Mouse (Mus musculus): ENCODE results near the gene Zmynd8.

The Zmynd8 gene

GRCm38 (mm10) chr2:165896171-165896570 lies 2.6 kb downstream of the Zmynd8 start:
- no peak for DNase-seq

- DNase-seq, result no peak
Observed at GRCm38 (mm10) chr2:165895687-165896086, 3.1 kb downstream of the Zmynd8 start.

GRCm38 (mm10) chr2:165894533-165894932 lies 4.3 kb downstream of the Zmynd8 start:
- DNase-seq, result no peak

GRCm38 (mm10) chr2:165893232-165893631 lies 5.6 kb downstream of the Zmynd8 start:
- DNase-seq, result no peak

GRCm38 (mm10) chr2:165892626-165893025 lies 6.2 kb downstream of the Zmynd8 start:
- DNase-seq, result no peak

GRCm38 (mm10) chr2:165890401-165890800 lies 8.4 kb downstream of the Zmynd8 start:
- DNase-seq, result no peak

GRCm38 (mm10) chr2:165889874-165890273 lies 8.9 kb downstream of the Zmynd8 start:
- DNase-seq, result no peak

- no peak for DNase-seq
Observed at GRCm38 (mm10) chr2:165889266-165889665, 9.6 kb downstream of the Zmynd8 start.

- DNase-seq, result no peak
Observed at GRCm38 (mm10) chr2:165888813-165889221, 10.0 kb downstream of the Zmynd8 start.

- DNase-seq, result peak; percentile 82
Observed at GRCm38 (mm10) chr2:165888396-165888795, 10.4 kb downstream of the Zmynd8 start.

GRCm38 (mm10) chr2:165886857-165887628 lies 11.8 kb downstream of the Zmynd8 start:
- no peak for DNase-seq

GRCm38 (mm10) chr2:165886482-165886856 lies 12.3 kb downstream of the Zmynd8 start:
- peak; percentile 69 for DNase-seq

GRCm38 (mm10) chr2:165885951-165886320 lies 12.9 kb downstream of the Zmynd8 start:
- no peak for DNase-seq

- DNase-seq, result peak; percentile 83
Observed at GRCm38 (mm10) chr2:165885225-165885950, 13.4 kb downstream of the Zmynd8 start.

GRCm38 (mm10) chr2:165884577-165885224 lies 14.1 kb downstream of the Zmynd8 start:
- DNase-seq, result peak; percentile 96

GRCm38 (mm10) chr2:165883846-165884576 lies 14.8 kb downstream of the Zmynd8 start:
- DNase-seq, result peak; percentile 65

- peak; percentile 67 for DNase-seq
Observed at GRCm38 (mm10) chr2:165883006-165883405, 15.8 kb downstream of the Zmynd8 start.

GRCm38 (mm10) chr2:165881585-165882431 lies 17.0 kb downstream of the Zmynd8 start:
- DNase-seq, result peak; percentile 54

- no peak for DNase-seq
Observed at GRCm38 (mm10) chr2:165881220-165881584, 17.6 kb downstream of the Zmynd8 start.

- peak; percentile 77 for DNase-seq
Observed at GRCm38 (mm10) chr2:165880501-165881182, 18.2 kb downstream of the Zmynd8 start.

- DNase-seq, result no peak
Observed at GRCm38 (mm10) chr2:165879403-165880178, 19.2 kb downstream of the Zmynd8 start.
